Mouse (Mus musculus): Measurements from ENCODE around the gene Gm6034.

DNA sequence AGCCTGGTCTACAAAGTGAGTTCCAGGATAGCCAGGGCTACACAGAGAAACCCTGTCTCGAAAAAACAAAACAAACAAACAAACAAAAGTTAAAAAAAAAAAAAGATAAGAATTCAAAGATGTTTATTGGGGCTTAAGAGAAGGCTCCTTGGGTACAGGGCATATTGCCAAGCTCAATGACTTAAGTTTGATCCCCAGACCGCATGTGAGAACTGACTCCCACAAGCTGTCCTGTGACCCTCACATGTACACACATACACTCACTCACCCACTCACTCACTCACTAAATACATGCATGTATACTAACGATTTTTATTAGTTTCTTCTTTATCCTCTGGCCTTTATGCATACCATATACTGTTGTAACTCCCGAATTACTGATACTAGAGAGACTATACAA, 42.4 kb upstream of the Gm6034 start:
- TF ChIP-seq POLR2A (IDR thresholded peaks at IDR 0.05; ENCODE audit: extremely low read depth, insufficient read depth, low read length): no peak
- no peak for TF ChIP-seq CTCF (IDR thresholded peaks at IDR 0.05; ENCODE audit: extremely low read depth, insufficient read depth, low read length)

Measured in cortical plate, adult 2 months (tissue).